Comparison of ENCODE assay signal across 16 mouse cellular contexts in genomic region chrX:74359171-74359570, GRCm38 (mm10). TPM values are rescaled to one million over a fixed set of nuclear protein-coding genes. Genes with fewer than 3 reads are reported as not detected.
DNase-seq lines count a peak whose midpoint lies in the region; ATAC-seq and TF ChIP-seq lines count a peak whose summit lies in the region.
"Had no signal": no experiment of that assay in that cellular context is flagged by ENCODE, and none has a peak within 500 bp of the region (broad histone marks: within the 10 kb centered on the region; RNA-seq: fewer than 3 reads in every experiment).

No protein-coding gene starts in this region.

- H3K9ac ChIP-seq in kidney, embryonic 16.5 days (replicated peaks; ENCODE audit: low read length) = no peak overlapping the region
- H3K9ac ChIP-seq in kidney, postnatal 0 days (ENCODE audit: low read depth, low read length) = no peak overlapping the region
- H3K9ac ChIP-seq: heart, embryonic 13.5 days; liver, embryonic 13.5 days; midbrain, embryonic 13.5 days; neural tube, embryonic 15.5 days had no signal

- intact Hi-C loops in left cerebral cortex, adult 2 months (cut with DNase I) = no loop called here

- TF ChIP-seq CTCF in kidney, postnatal 0 days (IDR thresholded peaks at IDR 0.05; ENCODE audit: low read depth) = no peak
- TF ChIP-seq CTCF in left cerebral cortex, adult 2 months (IDR thresholded peaks at IDR 0.05) = no peak

- peak; percentile 16 for DNase-seq in kidney, adult 18-20 months
- peak; percentile 19 for DNase-seq in ZHBTc4 (ENCODE audit: low read depth, low spot score)
- peak; percentile 1 for DNase-seq in kidney, postnatal 0 days (ENCODE audit: low spot score)
- DNase-seq in lung, postnatal 14 days = peak; percentile 2
- no peak for DNase-seq in left cerebral cortex, adult 2 months (ENCODE audit: extremely low spot score in 1 of 2, low spot score in 2 of 2)
- DNase-seq in liver = no peak
- DNase-seq in layer of hippocampus, postnatal 36 days = no peak
- DNase-seq: adrenal gland, adult 2 months; cerebellum, postnatal 14 days; heart, postnatal 4 days; liver, embryonic 13.5 days had no signal

- no peak for ATAC-seq in kidney, embryonic 16.5 days (ENCODE audit: low FRiP score, low TSS enrichment)
- no peak for ATAC-seq in kidney, postnatal 0 days (replicated peaks; ENCODE audit: low FRiP score, low read depth)
- ATAC-seq: forebrain, embryonic 16.5 days; midbrain, embryonic 13.5 days had no signal

- 37% methylated on average over 11 of the region's 11 CpGs for WGBS in kidney, embryonic 16.5 days
- 48% methylated on average over 11 of the region's 11 CpGs for WGBS in kidney, postnatal 0 days

- H3K4me1 ChIP-seq in kidney, embryonic 16.5 days (ENCODE audit: insufficient read depth, low read length) = no peaks in the 10 kb centered on the region
- H3K4me1 ChIP-seq in kidney, postnatal 0 days (replicated peaks; ENCODE audit: insufficient read depth, low read length) = no peaks in the 10 kb centered on the region
- H3K4me1 ChIP-seq: heart, embryonic 13.5 days; liver, embryonic 13.5 days; midbrain, embryonic 13.5 days; neural tube, embryonic 15.5 days had no signal

- no peaks in the 10 kb centered on the region for H3K27me3 ChIP-seq in kidney, embryonic 16.5 days (ENCODE audit: insufficient read depth, low read length)
- H3K27me3 ChIP-seq in kidney, postnatal 0 days (ENCODE audit: insufficient read depth, low read length) = no peaks in the 10 kb centered on the region
- H3K27me3 ChIP-seq: heart, embryonic 13.5 days; liver, embryonic 13.5 days; midbrain, embryonic 13.5 days; neural tube, embryonic 15.5 days had no signal

- H3K4me2 ChIP-seq in kidney, embryonic 16.5 days (replicated peaks; ENCODE audit: low read depth, low read length) = no peak overlapping the region
- no peak overlapping the region for H3K4me2 ChIP-seq in kidney, postnatal 0 days (ENCODE audit: low read length)
- H3K4me2 ChIP-seq: heart, embryonic 13.5 days; liver, embryonic 13.5 days; midbrain, embryonic 13.5 days; neural tube, embryonic 15.5 days had no signal

- no peak overlapping the region for H3K27ac ChIP-seq in kidney, embryonic 16.5 days (ENCODE audit: low read length)
- no peak overlapping the region for H3K27ac ChIP-seq in kidney, postnatal 0 days
- no peak overlapping the region for H3K27ac ChIP-seq in left cerebral cortex, adult 2 months
- H3K27ac ChIP-seq: heart, embryonic 13.5 days; liver, embryonic 13.5 days; midbrain, embryonic 13.5 days; neural tube, embryonic 15.5 days had no signal

- H3K9me3 ChIP-seq in kidney, embryonic 16.5 days (ENCODE audit: low read length) = no peaks in the 10 kb centered on the region
- no peaks in the 10 kb centered on the region for H3K9me3 ChIP-seq in kidney, postnatal 0 days (replicated peaks; ENCODE audit: low read length)
- H3K9me3 ChIP-seq: heart, embryonic 13.5 days; liver, embryonic 13.5 days; midbrain, embryonic 13.5 days; neural tube, embryonic 15.5 days had no signal

- no peaks in the 10 kb centered on the region for H3K36me3 ChIP-seq in kidney, embryonic 16.5 days (ENCODE audit: insufficient read depth, low read length)
- no peaks in the 10 kb centered on the region for H3K36me3 ChIP-seq in kidney, postnatal 0 days (ENCODE audit: insufficient read depth, low read length)
- H3K36me3 ChIP-seq: heart, embryonic 13.5 days; liver, embryonic 13.5 days; midbrain, embryonic 13.5 days; neural tube, embryonic 15.5 days had no signal

- no peak overlapping the region for H3K4me3 ChIP-seq in kidney, embryonic 16.5 days (ENCODE audit: low read length)
- no peak overlapping the region for H3K4me3 ChIP-seq in kidney, postnatal 0 days (replicated peaks; ENCODE audit: low read depth, low read length)
- no peak overlapping the region for H3K4me3 ChIP-seq in left cerebral cortex, adult 2 months
- H3K4me3 ChIP-seq: heart, embryonic 13.5 days; liver, embryonic 13.5 days; midbrain, embryonic 13.5 days; neural tube, embryonic 15.5 days had no signal

RNA-seq across cellular contexts. Expression of gene Lage3, which starts 5.8 kb away (rescaled TPM):
- 108 and 113 TPM in 2 replicates for polyA plus RNA-seq in kidney, embryonic 16.5 days (2015; fragmentation: Nextera tagmentation; extraction: Ambion mirVana)
- 134 and 138 TPM in 2 replicates for polyA plus RNA-seq in kidney, postnatal 0 days (2015; fragmentation: Nextera tagmentation; extraction: Ambion mirVana)
- total RNA-seq in left cerebral cortex, adult 2 months (2021) = 10 to 100 TPM; 22.3 to 23.5 TPM
- total RNA-seq in layer of hippocampus, postnatal 36 days (2021) = 10 to 100 TPM; 25.1 to 26.4 TPM

RNA-seq across cellular contexts. Expression of gene Ubl4a, which starts 13.8 kb away (rescaled TPM):
- 77.5 and 83.4 TPM in 2 replicates for polyA plus RNA-seq in kidney, embryonic 16.5 days (2015; fragmentation: Nextera tagmentation; extraction: Ambion mirVana)
- 65.2 TPM in 2 replicates for polyA plus RNA-seq in kidney, postnatal 0 days (2015; fragmentation: Nextera tagmentation; extraction: Ambion mirVana)
- total RNA-seq in left cerebral cortex, adult 2 months (2021) = 10 to 100 TPM; 65.7 to 71.5 TPM
- total RNA-seq in layer of hippocampus, postnatal 36 days (2021) = 10 to 100 TPM; 67.7 to 68.7 TPM

RNA-seq across cellular contexts. Expression of gene Slc10a3, which starts 14.0 kb away (rescaled TPM):
- 23.3 and 25.7 TPM in 2 replicates for polyA plus RNA-seq in kidney, embryonic 16.5 days (2015; fragmentation: Nextera tagmentation; extraction: Ambion mirVana)
- 23.4 and 24.1 TPM in 2 replicates for polyA plus RNA-seq in kidney, postnatal 0 days (2015; fragmentation: Nextera tagmentation; extraction: Ambion mirVana)
- 1 to 10 TPM; 3.1 to 3.9 TPM for total RNA-seq in left cerebral cortex, adult 2 months (2021)
- total RNA-seq in layer of hippocampus, postnatal 36 days (2021) = 1 to 10 TPM; 2.1 to 3.3 TPM

RNA-seq across cellular contexts. Expression of gene Plxna3, which starts 30.3 kb away (rescaled TPM):
- 12.6 and 15.6 TPM in 2 replicates for polyA plus RNA-seq in kidney, embryonic 16.5 days (2015; fragmentation: Nextera tagmentation; extraction: Ambion mirVana)
- 4.0 and 5.2 TPM in 2 replicates for polyA plus RNA-seq in kidney, postnatal 0 days (2015; fragmentation: Nextera tagmentation; extraction: Ambion mirVana)
- total RNA-seq in left cerebral cortex, adult 2 months (2021) = 10 to 100 TPM; 27.1 to 30.2 TPM
- 10 to 100 TPM; 32.4 to 33.6 TPM for total RNA-seq in layer of hippocampus, postnatal 36 days (2021)

RNA-seq across cellular contexts. Expression of gene Fam3a, which starts 33.9 kb away (rescaled TPM):
- polyA plus RNA-seq in kidney, embryonic 16.5 days (2015; fragmentation: Nextera tagmentation; extraction: Ambion mirVana) = 45.9 and 47.1 TPM in 2 replicates
- 37.0 and 37.1 TPM in 2 replicates for polyA plus RNA-seq in kidney, postnatal 0 days (2015; fragmentation: Nextera tagmentation; extraction: Ambion mirVana)
- total RNA-seq in left cerebral cortex, adult 2 months (2021) = 10 to 100 TPM; 15.7 to 20.9 TPM
- 10 to 100 TPM; 18.8 to 24.2 TPM for total RNA-seq in layer of hippocampus, postnatal 36 days (2021)

Comparison
In these comparisons a context has a peak if more than half of its experiments do, and no peak if none do; other contexts are left out.
1. DNase-seq: peak in kidney, adult 18-20 months (single experiment), ZHBTc4 (single experiment), kidney, postnatal 0 days (single experiment) and lung, postnatal 14 days (single experiment); none in left cerebral cortex, adult 2 months (0 of 2), liver (single experiment) and layer of hippocampus, postnatal 36 days (0 of 2).